Mouse (Mus musculus) frontal cortex, postnatal 10 days (tissue): ENCODE measurements around the gene Lnpep.

Experiments used
- DNase-seq, 2 experiments: peaks; one replicate each; pipeline ENCODE4 v3.0.0; 2022; ENCODE audit warnings: low spot score in 2 of 2, mixed read lengths in 1 of 2

Gene Lnpep

GRCm38 (mm10) chr17:17609523-17609922 lies 15.3 kb downstream of the Lnpep start:
- DNase-seq: no peak

GRCm38 (mm10) chr17:17608416-17608988 lies 16.3 kb downstream of the Lnpep start:
- DNase-seq: no peak

- no peak for DNase-seq
Observed at GRCm38 (mm10) chr17:17604554-17604953, 20.3 kb downstream of the Lnpep start.

GRCm38 (mm10) chr17:17603609-17604008 lies 21.2 kb downstream of the Lnpep start:
- no peak for DNase-seq

- DNase-seq: no peak
Observed at GRCm38 (mm10) chr17:17602786-17603185, 22.1 kb downstream of the Lnpep start.

- DNase-seq: no peak
Observed at GRCm38 (mm10) chr17:17602330-17602729, 22.5 kb downstream of the Lnpep start.

- no peak for DNase-seq
Observed at GRCm38 (mm10) chr17:17600804-17601252, 24.0 kb downstream of the Lnpep start.

- no peak for DNase-seq
Observed at GRCm38 (mm10) chr17:17600001-17600400, 24.8 kb downstream of the Lnpep start.

GRCm38 (mm10) chr17:17598355-17598754 lies 26.5 kb downstream of the Lnpep start:
- no peak for DNase-seq

GRCm38 (mm10) chr17:17592926-17593325 lies 31.9 kb downstream of the Lnpep start:
- no peak for DNase-seq

GRCm38 (mm10) chr17:17587333-17588047 lies 37.4 kb downstream of the Lnpep start:
- no peak for DNase-seq

- no peak for DNase-seq
Observed at GRCm38 (mm10) chr17:17585115-17585514, 39.7 kb downstream of the Lnpep start.

GRCm38 (mm10) chr17:17583896-17584295 lies 41.0 kb downstream of the Lnpep start:
- no peak for DNase-seq

GRCm38 (mm10) chr17:17581234-17581633 lies 43.6 kb downstream of the Lnpep start:
- DNase-seq: no peak

- no peak for DNase-seq
Observed at GRCm38 (mm10) chr17:17576399-17576798, 48.5 kb downstream of the Lnpep start.

- no peak for DNase-seq
Observed at GRCm38 (mm10) chr17:17567071-17567470, 57.8 kb downstream of the Lnpep start.

- DNase-seq: no peak
Observed at GRCm38 (mm10) chr17:17548958-17549357, 75.9 kb downstream of the Lnpep start.

GRCm38 (mm10) chr17:17531338-17531737 lies 93.5 kb downstream of the Lnpep start:
- no peak for DNase-seq

GRCm38 (mm10) chr17:17516384-17517016 lies 108.3 kb downstream of the Lnpep start:
- no peak for DNase-seq

GRCm38 (mm10) chr17:17506677-17507076 lies 118.2 kb downstream of the Lnpep start:
- DNase-seq: no peak

GRCm38 (mm10) chr17:17499278-17499677 lies 125.6 kb downstream of the Lnpep start:
- DNase-seq: no peak

GRCm38 (mm10) chr17:17498848-17499247 lies 126.0 kb downstream of the Lnpep start:
- no peak for DNase-seq

- DNase-seq: no peak
Observed at GRCm38 (mm10) chr17:17496730-17497129, 128.1 kb downstream of the Lnpep start.
